Mouse (Mus musculus): ENCODE data around the gene Rnf41.

GRCm38 (mm10) chr10:128410560-128410845 is 954 bp upstream of the Rnf41 start:
- TF ChIP-seq POLR2A (IDR thresholded peaks at IDR 0.05; ENCODE audit: control insufficient read depth, low read depth, low read length), result no peak
- no peak for TF ChIP-seq CTCF (IDR thresholded peaks at IDR 0.05; ENCODE audit: control insufficient read depth, insufficient read depth, insufficient replicate concordance, low read depth, low read length)

Data from testis, adult 2 months (tissue).